Mouse (Mus musculus) effector memory CD4-positive, alpha-beta T cell, adult 5 months (primary cell): ENCODE data around the gene Ltv1. TPM values are rescaled to one million over a fixed set of nuclear protein-coding genes. Genes with fewer than 3 reads are reported as not detected.

ENCODE experiments used
- polyA plus RNA-seq: library from polyadenylated mRNA; unstranded; fragments of 100-300 nt; shearing (Covaris generic); gene quantifications from one replicate; pipeline ENCODE4 v1.2.1, GENCODE M21; 2017

Gene Ltv1
- 89.7 TPM for polyA plus RNA-seq

DNA sequence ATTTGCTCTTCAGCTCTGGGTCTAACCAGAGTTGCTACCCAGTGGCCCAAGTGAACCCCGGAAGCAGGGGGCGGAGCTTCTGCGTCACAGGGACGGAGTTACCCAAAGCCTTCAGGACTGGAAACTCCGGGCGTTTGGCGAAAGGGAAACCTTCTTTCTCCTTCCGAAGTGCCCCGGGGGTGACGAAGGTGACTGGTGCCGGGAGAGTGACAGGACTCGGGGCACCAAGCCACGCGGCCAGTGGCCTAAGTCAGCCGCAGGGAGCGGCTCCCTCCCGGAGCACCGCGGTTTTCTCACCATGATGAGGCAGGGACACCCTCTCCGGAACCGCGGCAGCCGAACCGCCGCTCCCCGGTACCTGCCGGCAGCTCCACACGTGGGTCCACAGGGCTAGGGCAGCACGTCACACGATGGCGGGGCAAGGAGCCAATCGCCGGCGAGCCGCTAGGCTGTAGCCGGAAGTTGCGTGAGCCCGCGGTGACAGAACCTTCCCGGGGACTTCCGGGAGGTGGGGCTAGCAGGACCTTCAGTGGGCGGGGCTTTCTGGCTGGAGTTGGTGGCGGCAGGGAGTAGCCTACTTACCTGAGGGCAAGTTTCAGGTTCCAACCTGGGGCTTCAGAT is at the start of gene Ltv1:
Ltv1 (minus strand) TSS at position 438 of the 621 bp plus-strand sequence.

DNA sequence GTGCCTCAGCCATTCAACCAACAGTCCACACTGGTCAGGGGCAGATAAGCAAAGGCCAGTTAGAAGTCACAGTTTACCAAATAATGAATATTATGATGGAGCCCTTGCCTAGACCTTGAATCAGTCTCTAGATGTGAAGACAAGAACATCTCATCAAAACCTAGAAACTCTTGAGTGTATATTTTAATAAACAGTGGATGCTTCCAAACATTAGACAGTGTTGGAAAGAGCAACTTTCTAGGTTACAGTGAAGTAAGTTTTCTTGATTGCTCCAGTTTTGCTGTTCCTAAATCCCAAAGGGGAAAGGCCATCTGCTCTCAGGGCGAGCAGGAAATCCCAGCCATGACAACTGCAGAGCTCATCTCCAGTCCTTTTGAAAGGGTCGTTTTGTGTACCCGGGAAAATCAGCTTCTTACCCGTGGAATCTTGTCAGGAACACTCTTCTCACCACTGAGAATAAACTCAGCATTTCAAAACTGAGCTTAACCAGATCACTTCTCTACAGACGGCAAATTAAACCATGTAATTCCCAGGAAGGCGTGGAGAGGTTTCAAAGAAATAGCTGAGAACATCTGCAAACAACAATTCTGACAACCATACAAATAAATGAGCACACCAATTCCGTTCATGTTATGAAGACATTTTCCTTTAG is 14.9 kb downstream of the Ltv1 start, which contains the start of gene Zc2hc1b:
Zc2hc1b (minus strand) TSS at position 51 of the 652 bp plus-strand sequence.

Other genes starting within 250 kb of the Ltv1 start
- gene Stx11, start 228.9 kb downstream of the Ltv1 start, polyA plus RNA-seq, result 59.1 TPM
- gene Sf3b5, start 187.8 kb downstream of the Ltv1 start, polyA plus RNA-seq, result 23.4 TPM
- gene Plagl1, start 132.7 kb downstream of the Ltv1 start, polyA plus RNA-seq, result 19.2 TPM
- not detected for gene Zc2hc1b, start 15.1 kb downstream of the Ltv1 start, polyA plus RNA-seq